Mouse (Mus musculus): ENCODE data around the gene Hscb.
"Not testable (repeated sequence)": the region's sequence is repeated elsewhere in the genome, so short reads cannot be mapped to it uniquely, and the experiment has no call there.

Gene Hscb

DNA sequence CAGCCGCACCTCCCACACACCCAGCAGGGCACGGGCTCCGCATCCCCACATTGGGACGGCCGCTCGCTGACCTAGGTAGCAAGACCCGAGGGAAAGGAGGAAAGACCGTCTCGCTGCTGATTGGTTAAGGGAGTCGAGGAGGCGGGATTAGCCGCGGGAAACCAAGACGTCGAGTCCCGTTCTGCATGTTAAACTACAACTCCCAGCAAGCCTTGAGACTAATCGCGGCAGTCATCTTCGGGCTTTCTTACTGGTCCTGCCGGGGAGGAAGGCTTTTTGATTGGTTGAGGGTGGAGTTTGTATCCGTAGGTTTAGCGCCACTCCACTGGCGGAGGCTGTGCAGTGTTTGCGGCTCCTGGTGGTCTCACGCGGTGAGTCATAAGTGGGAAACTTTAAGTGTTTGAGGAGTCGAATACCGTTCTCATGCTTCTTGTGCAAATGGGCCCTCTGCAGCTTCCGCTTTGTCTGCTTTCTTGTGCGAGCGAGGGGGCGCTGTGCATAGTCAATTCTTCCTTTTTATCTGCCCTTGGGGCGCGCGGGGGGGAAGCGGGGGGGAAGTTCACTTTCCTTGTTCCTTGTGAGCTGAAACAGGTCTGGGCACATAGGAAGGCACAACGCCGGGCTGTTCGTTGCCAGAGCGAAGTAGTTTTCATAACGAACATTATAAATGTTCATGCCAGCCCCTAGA lies at the start of gene Hscb, which contains the start of gene Chek2:
Gene Hscb, minus strand, starts transcription at position 100 of the 688 bp plus-strand sequence.
Gene Chek2, plus strand, starts transcription at position 302 of the 688 bp plus-strand sequence.
- in situ Hi-C loops (cut with MboI, MseI): no loop called here

GRCm38 (mm10) chr5:110888596-110888995 lies 49.0 kb upstream of the Hscb start:
- in situ Hi-C loops (cut with MboI, MseI): no loop called here

- in situ Hi-C loops (cut with MboI, MseI): no loop called here
Observed at GRCm38 (mm10) chr5:110879584-110880374, 40.2 kb upstream of the Hscb start, which contains the start of gene Ttc28. Gene Ttc28 (plus strand): TSS chr5:110879803.

DNA sequence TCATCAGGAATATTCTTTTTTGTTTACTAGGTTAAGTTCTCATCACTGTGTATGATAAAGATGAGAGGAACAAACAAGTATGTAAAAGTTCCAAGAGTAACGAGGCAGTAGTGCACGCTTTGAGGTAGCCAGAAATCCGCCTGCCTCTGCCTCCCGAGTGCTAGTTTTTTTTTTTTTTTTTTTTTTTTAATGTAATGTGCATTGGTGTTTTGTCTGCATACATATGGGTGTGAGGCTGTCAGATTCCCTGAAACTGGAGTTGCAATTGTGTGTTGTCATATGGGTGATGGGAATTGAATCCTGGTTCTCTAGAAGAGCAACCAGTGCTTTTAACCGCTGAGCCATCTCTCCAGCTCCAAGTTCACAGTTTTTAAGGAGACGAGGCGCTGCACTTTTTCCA lies 39.5 kb upstream of the Hscb start:
- in situ Hi-C loops (cut with MboI, MseI): no loop called here

DNA sequence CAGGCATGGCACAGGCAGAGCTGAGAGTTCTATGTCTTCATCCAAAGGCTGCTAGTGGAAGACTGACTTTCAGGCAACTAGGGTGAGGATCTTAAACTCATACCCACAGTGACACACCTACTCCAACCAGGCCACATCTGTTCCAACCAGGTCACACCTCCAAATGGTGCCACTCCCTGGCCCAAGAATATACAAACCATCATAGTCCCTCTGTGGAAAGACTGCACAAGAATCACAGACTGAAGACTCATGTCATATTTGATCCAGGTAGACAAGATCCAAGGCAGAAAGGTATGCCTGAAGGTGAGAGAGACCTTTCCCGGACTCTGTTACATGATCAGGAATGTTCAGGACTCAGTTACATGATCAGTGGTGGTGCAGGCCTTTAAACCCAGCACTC lies 38.9 kb upstream of the Hscb start:
- in situ Hi-C loops (cut with MboI, MseI): not testable (repeated sequence)

DNA sequence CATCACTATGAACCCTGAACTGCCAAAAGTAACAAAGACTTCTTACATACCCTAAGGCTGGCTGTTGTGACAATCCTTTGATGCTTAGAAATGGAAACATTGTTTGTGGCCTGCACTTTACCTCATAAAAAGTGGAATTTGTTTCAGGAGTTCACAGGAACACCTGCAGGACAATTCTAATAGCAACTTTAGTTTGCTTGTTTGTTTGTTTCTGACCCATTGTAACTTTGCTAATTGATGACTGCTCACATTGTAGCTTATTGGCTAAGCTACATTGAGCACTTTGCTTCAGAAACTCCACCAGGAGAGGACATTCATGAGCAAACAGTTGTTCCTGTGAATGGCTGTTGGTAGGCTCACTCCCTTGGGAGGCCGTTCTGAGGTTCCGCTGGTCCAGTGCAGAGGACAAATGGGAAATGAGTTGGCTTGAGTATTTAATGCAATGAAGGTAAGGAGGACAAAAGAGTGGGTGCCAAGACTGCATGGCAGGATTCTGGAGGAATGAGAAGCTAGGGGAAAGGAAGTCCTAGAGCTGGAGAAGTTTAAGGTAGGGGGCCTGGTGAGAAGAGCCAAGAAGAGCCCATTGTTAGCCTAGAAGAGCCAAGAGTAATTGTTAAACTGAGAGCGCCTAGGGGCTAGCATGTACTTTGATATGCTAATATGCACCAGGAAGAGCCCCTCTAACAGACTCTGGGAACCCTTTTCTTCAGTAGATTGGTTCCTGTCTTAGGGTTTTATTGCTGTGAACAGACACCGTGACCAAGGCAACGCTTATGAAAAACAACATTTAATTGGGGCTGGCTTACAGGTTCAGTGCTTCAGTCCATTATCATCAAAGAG lies 38.3 kb upstream of the Hscb start:
- in situ Hi-C loops (cut with MboI, MseI): no loop called here

- in situ Hi-C loops (cut with MboI, MseI): no loop called here
Observed at GRCm38 (mm10) chr5:110875286-110875685, 35.7 kb upstream of the Hscb start.

DNA sequence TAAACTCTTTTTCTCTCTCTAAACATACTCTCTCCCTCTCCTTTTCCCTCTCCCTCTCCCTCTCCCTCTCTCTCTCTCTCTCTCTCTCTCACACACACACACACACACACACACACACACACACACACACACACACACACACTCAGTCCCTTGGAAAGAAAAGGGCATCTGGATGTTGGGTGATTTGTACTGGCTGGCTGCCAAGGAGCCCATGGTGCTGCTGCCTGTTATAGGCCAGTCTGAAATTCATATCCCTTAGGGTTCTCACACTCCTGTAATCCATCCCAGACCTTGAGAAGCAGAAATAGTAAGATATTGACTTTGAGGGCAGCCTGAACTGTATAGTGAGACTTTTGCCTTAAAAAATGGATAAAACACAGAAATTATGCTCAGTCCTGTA lies 35.1 kb upstream of the Hscb start:
- in situ Hi-C loops (cut with MboI, MseI): no loop called here

DNA sequence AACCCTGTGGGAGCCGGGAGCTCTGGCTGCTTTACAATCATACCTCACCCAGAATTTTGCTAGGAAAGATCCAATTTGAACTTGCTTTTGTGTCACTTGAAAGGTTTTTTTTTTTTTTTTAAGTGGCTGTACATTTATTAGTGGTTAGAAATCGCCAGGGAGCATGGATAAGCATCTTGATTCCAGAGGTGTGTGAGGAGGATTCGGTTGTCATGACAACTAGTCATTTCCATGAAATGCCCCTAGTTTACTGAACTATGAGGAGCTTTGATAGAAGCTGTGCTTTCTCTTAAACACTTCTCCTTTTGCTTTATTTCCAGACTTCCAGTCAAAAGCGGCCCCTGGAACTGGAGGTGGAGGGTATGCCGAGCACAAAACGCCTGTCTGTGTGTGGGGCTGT lies 33.6 kb upstream of the Hscb start:
- in situ Hi-C loops (cut with MboI, MseI): no loop called here

DNA sequence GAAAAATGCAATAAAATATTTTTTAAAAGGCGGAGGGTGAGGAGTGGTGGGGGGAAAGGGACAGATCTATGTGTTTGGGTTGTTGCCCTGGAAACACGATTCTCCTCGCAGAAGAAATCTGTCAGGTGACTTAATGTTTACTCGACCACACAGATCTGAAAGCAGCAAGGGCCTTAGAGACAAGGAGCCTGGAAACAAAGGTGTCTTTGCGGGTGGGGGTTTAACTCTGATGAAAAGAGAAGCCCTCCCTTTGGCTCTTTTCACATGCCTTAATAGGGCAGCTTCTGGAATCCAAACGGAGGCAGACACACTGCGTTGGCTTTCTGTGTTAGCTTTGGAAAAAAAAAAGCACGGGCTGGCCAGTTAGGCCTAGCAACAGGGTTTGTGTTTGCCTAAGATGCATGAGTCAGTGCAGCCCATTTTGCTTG lies 29.7 kb upstream of the Hscb start:
- in situ Hi-C loops (cut with MboI, MseI): no loop called here

GRCm38 (mm10) chr5:110868460-110868859 lies 28.9 kb upstream of the Hscb start:
- in situ Hi-C loops (cut with MboI, MseI): no loop called here

GRCm38 (mm10) chr5:110860445-110860844 lies 20.9 kb upstream of the Hscb start:
- in situ Hi-C loops (cut with MboI, MseI): no loop called here

DNA sequence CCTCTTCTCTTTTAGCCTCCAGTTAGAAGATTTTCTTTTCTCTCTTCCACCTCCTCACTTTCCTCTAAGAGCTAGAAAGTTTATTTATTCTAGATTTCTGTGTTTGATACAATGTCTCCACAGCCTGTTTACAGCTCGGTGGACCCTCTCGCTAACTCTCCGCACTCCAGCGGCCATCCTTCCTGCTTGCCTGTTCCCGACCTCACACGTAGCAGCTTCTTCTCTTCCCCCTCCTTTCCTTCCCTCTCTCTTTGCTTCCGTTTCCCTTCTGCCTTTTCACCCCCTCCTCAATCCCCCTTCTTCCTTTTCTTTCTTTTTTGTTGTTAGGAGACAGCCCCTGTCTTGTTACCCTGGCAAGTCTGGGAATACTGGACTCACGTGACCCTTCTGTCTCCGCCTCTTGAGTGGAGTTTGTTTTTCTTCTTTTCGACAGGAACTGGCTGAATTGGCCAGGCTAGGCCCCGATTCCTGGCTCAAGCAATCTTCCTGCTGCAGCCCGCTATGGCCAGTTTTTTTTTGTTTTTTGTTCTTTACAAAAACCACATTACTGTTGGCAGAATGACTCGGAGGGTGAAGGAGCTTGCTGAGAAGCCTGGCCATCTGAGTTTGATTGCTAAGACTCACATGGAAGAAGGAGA lies 19.6 kb upstream of the Hscb start:
- in situ Hi-C loops (cut with MboI, MseI): no loop called here

DNA sequence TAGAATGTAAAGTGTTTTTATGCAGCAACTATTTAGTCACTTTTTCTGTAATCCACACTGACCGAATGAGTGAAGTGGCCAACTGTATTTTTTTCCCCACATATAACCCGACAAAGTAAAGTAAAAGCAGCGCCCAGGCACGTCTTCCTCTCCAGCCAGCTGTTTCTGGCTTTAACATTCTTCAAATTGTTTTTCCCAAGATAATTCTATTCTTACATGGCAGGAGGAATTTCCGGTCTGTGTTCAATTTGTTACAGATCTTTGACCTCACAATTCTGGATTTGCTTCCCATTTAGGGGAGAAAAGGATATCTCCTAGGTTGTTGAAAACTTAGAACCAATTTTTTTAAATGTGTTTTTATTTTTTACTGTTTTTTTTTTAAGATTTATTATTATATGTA lies 17.5 kb upstream of the Hscb start:
- in situ Hi-C loops (cut with MboI, MseI): no loop called here

DNA sequence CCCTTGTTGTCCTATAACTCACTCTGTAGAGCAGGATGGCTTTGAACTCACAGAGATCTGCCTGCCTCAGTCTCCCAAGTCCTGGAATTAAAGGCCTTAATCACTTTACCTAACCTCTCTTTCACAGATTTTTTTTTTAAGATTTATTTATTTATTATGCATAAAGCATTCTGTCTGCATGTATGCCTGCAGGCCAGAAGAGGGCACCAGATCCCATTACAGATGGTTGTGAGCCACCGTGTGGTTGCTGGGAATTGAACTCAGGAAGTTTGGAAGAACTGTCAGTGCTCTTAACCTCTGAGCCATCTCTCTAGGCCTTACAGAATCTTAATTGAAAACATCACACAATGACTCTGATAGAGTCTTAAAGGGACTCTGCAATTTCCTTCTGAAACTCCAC lies 13.4 kb upstream of the Hscb start:
- in situ Hi-C loops (cut with MboI, MseI): no loop called here

DNA sequence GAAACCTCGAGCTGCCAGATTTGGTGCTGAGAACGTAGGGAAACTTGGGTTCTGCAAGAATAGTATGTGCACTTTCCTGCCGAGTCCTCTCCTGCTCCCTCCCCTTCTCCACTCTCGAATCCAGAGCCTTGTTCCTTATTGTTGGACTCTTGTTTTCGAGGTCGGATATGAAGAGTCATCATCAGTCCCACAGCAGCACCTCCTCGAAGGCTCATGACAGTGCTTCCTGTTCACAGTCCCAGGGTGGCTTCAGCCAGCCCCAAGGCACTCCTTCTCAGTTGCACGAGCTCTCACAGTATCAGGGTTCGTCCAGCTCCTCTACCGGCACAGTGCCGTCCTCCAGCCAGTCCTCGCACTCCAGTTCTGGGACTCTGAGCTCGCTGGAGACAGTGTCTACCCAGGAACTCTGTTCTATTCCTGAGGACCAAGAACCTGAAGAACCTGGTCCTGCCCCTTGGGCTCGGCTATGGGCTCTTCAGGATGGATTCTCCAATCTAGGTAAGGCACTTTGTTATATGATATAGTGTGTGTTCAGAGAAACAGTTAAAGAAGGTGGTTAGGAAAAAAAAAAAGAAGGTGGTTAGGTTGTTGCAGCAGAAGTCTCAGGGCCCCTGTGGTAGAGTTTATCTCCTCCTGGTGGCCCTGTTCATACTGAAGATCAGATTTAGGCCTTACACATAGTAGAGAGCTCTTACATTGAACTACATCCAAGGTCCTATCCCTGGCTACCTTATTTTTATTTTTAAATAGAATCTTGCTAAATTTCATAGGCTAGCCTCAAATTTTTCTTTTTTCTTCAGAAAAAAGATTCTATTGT lies 1.7 kb upstream of the Hscb start:
- in situ Hi-C loops (cut with MboI, MseI): no loop called here

DNA sequence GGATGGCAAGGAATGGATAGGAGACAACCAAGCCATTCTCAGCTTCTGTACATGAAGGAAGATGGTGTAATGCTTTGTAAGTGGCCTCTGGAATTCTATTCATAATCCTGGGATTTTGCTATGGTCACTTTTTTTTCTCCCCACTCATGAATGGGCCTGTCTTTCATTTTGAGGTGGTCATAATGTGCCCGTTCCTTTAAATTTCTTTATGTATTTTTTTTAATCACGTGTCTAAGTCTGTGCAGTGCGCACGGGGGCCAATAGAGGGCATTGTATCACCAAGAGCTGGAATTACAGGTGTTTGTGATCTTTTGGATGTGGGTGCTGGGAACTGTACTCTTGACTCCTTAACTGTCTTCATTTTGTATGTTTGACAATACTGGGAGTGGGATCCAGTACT lies 888 bp upstream of the Hscb start:
- in situ Hi-C loops (cut with MboI, MseI): no loop called here

- in situ Hi-C loops (cut with MboI, MseI): no loop called here
Observed at GRCm38 (mm10) chr5:110839038-110839677, 419 bp downstream of the Hscb start.

GRCm38 (mm10) chr5:110838016-110838415 lies 1.6 kb downstream of the Hscb start:
- in situ Hi-C loops (cut with MboI, MseI): not testable (repeated sequence)

DNA sequence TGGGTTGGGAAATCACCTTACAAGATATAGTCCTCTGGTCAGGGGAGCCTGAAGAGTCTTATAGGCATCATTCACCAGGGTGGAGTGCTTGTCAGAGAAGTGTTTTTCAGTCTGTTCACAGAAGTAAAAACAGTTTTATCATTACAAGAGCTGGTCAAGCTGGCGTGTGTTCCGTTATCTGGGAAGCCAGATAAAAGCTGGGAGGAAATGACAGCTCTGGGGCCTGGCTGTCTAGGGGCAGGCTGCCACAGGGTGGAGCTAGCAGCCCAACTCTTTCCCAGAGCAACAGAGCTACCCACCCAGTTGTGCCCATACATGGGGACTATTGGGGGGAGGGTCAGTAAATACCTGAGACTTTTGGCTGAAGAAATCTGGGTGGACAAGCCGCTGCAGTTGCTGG lies 3.6 kb downstream of the Hscb start:
- in situ Hi-C loops (cut with MboI, MseI): no loop called here

All from T-helper 2 cell (primary cell).